Mouse (Mus musculus) Patski (cell line): ENCODE data around the gene Fmo5. TPM values are rescaled to one million over a fixed set of nuclear protein-coding genes. Genes with fewer than 3 reads are reported as not detected.

Experiments
- ATAC-seq: fragments of 100-300 bp; one replicate; pipeline ENCODE4 v1.8.0; 2021
- CTCF ChIA-PET: fragments of 350-600 bp; sonication (Branson Sonifier 250); formaldehyde crosslinking; loops from one replicate; lab custom pipeline; 2022; ENCODE audit warnings: inconsistent platforms; lab: Charles Lee
- POLR2A ChIA-PET: fragments of 350-600 bp; sonication (Branson Sonifier 250); formaldehyde crosslinking; loops from one replicate; lab custom pipeline; 2022; ENCODE audit warnings: antibody characterized with exemption, inconsistent platforms; lab: Charles Lee
- DNase-seq: peaks from one replicate; pipeline ENCODE4 v3.0.0-alpha.2; 2011; ENCODE audit warnings: low read depth, low spot score
- H3K27me3 ChIP-seq: fragments of 371-371 bp; one replicate; pipeline ENCODE4 v1.5.1; 2021
- CTCF ChIP-seq: fragments of 100-300 bp; IDR thresholded peaks from one replicate; pipeline ENCODE4 v1.5.1; 2021
- in situ Hi-C: fragments of 300-500 bp; cut with MboI; formaldehyde crosslinking; loops from 3 replicates; pipeline ENCODE4 v1.11.1; 2018; ENCODE audit warnings: low pct_unique_long_range_greater_than_20kb, mixed read lengths
- polyA plus RNA-seq: library from polyadenylated mRNA; unstranded; gene quantifications from one replicate; pipeline ENCODE4 v1.2.3, GENCODE M21; 2021

Fmo5 gene
- polyA plus RNA-seq, 1 experiment from 2014 or later, result 1.9 TPM

- in situ Hi-C loops, result no loop called here
- POLR2A ChIA-PET, result no interaction called here
- no peaks in the 10 kb centered on the region for H3K27me3 ChIP-seq
- CTCF ChIA-PET, result interaction anchor here (1.0 to 1.9 kb wide), 9 partner anchors 9 to 153 kb away, joined by 3 to 16 read pairs (median 4); no protein-coding TSS in a partner anchor
- TF ChIP-seq CTCF, result peak; percentile 82
- DNase-seq (no peak), ATAC-seq (peak; percentile 66)
Measured at GRCm38 (mm10) chr3:97609201-97609844, 19.3 kb upstream of the Fmo5 start.

GRCm38 (mm10) chr3:97609845-97610410 lies 18.7 kb upstream of the Fmo5 start, which contains the start of gene Chd1l:
Chd1l (minus strand) TSS chr3:97610203.
- peak; percentile 100 for TF ChIP-seq CTCF
- CTCF ChIA-PET, result interaction anchor here (0.6 to 1.9 kb wide), 23 partner anchors 8 to 286 kb away, joined by 3 to 16 read pairs (median 4); partner anchors contain the start of gene Fmo5
- POLR2A ChIA-PET, result interaction anchor here (2.0 kb wide), 1 partner anchor 11 kb away, joined by 6 read pairs; no protein-coding TSS in a partner anchor
- peak; percentile 85 for DNase-seq
- ATAC-seq, result peak; percentile 95
- in situ Hi-C loops, result no loop called here
- H3K27me3 ChIP-seq, result no peaks in the 10 kb centered on the region

- ATAC-seq (no peak), DNase-seq (no peak)
- in situ Hi-C loops, result no loop called here
- POLR2A ChIA-PET, result interaction anchor here (2.0 kb wide), 1 partner anchor 10 kb away, joined by 6 read pairs; no protein-coding TSS in a partner anchor
- no peaks in the 10 kb centered on the region for H3K27me3 ChIP-seq
- CTCF ChIA-PET, result interaction anchor here (0.6 to 1.9 kb wide), 12 partner anchors 10 to 284 kb away, joined by 3 to 16 read pairs (median 4); partner anchors contain the start of gene Fmo5
- TF ChIP-seq CTCF, result no peak
Measured at GRCm38 (mm10) chr3:97611021-97611420, 17.6 kb upstream of the Fmo5 start.

- in situ Hi-C loops, result no loop called here
- no peak for TF ChIP-seq CTCF
- H3K27me3 ChIP-seq, result no peaks in the 10 kb centered on the region
- no peak for DNase-seq
- ATAC-seq, result no peak
- ChIA-PET CTCF (no interaction called here), POLR2A (no interaction called here)
Measured at GRCm38 (mm10) chr3:97615154-97615553, 13.4 kb upstream of the Fmo5 start.

GRCm38 (mm10) chr3:97615933-97616332 lies 12.7 kb upstream of the Fmo5 start:
- ChIA-PET CTCF (no interaction called here), POLR2A (no interaction called here)
- no peak for TF ChIP-seq CTCF
- H3K27me3 ChIP-seq, result no peaks in the 10 kb centered on the region
- ATAC-seq, result no peak
- in situ Hi-C loops, result no loop called here
- DNase-seq, result no peak

GRCm38 (mm10) chr3:97617091-97617825 lies 11.3 kb upstream of the Fmo5 start:
- in situ Hi-C loops, result no loop called here
- POLR2A ChIA-PET, result no interaction called here
- no peak for ATAC-seq
- no peak for TF ChIP-seq CTCF
- CTCF ChIA-PET, result interaction anchor here (2.2 kb wide), 1 partner anchor 7 kb away, joined by 6 read pairs; the partner anchor contains the start of gene Chd1l
- no peaks in the 10 kb centered on the region for H3K27me3 ChIP-seq
- DNase-seq, result no peak

GRCm38 (mm10) chr3:97617899-97618298 lies 10.7 kb upstream of the Fmo5 start:
- ChIA-PET CTCF (interaction anchor here (2.2 kb wide), 1 partner anchor 8 kb away, joined by 6 read pairs; the partner anchor contains the start of gene Chd1l), POLR2A (no interaction called here)
- no peak for TF ChIP-seq CTCF
- DNase-seq (no peak), ATAC-seq (no peak)
- in situ Hi-C loops, result no loop called here
- no peaks in the 10 kb centered on the region for H3K27me3 ChIP-seq

- no peak for TF ChIP-seq CTCF
- ChIA-PET POLR2A (interaction anchor here (1.9 kb wide), 1 partner anchor 10 kb away, joined by 6 read pairs; the partner anchor contains the start of gene Chd1l), CTCF (interaction anchor here (3.4 kb wide), 1 partner anchor 10 kb away, joined by 16 read pairs; the partner anchor contains the start of gene Chd1l)
- ATAC-seq (no peak), DNase-seq (no peak)
- in situ Hi-C loops, result no loop called here
- no peaks in the 10 kb centered on the region for H3K27me3 ChIP-seq
Measured at GRCm38 (mm10) chr3:97620657-97621056, 7.9 kb upstream of the Fmo5 start.

GRCm38 (mm10) chr3:97624611-97625010 lies 4.0 kb upstream of the Fmo5 start:
- DNase-seq (no peak), ATAC-seq (no peak)
- ChIA-PET POLR2A (no interaction called here), CTCF (interaction anchor here (0.9 to 1.0 kb wide), 2 partner anchors 10 to 14 kb away, joined by 4 to 6 read pairs; no protein-coding TSS in a partner anchor)
- in situ Hi-C loops, result no loop called here
- no peak for TF ChIP-seq CTCF
- no peaks in the 10 kb centered on the region for H3K27me3 ChIP-seq

GRCm38 (mm10) chr3:97627893-97628292 lies 711 bp upstream of the Fmo5 start:
- DNase-seq (no peak), ATAC-seq (no peak)
- no peaks in the 10 kb centered on the region for H3K27me3 ChIP-seq
- POLR2A ChIA-PET, result no interaction called here
- CTCF ChIA-PET, result interaction anchor here (1.7 kb wide), 1 partner anchor 17 kb away, joined by 6 read pairs; no protein-coding TSS in a partner anchor
- in situ Hi-C loops, result no loop called here
- TF ChIP-seq CTCF, result no peak
